Comparison of ENCODE assay signal across 20 mouse cellular contexts in genomic region chr2:102932667-102933066, GRCm38 (mm10). TPM values are rescaled to one million over a fixed set of nuclear protein-coding genes. Genes with fewer than 3 reads are reported as not detected.
DNase-seq lines count a peak whose midpoint lies in the region; ATAC-seq and TF ChIP-seq lines count a peak whose summit lies in the region.
"Had no signal": no experiment of that assay in that cellular context is flagged by ENCODE, and none has a peak within 500 bp of the region (broad histone marks: within the 10 kb centered on the region; RNA-seq: fewer than 3 reads in every experiment).

No protein-coding gene starts in this region.

- H3K36me3 ChIP-seq in limb, embryonic 14.5 days (ENCODE audit: control insufficient read depth, insufficient read depth, low read length), result no peaks in the 10 kb centered on the region
- H3K36me3 ChIP-seq in limb, embryonic 10.5 days, result no peaks in the 10 kb centered on the region
- no peaks in the 10 kb centered on the region for H3K36me3 ChIP-seq in forebrain, postnatal 0 days (ENCODE audit: insufficient read depth)
- no peaks in the 10 kb centered on the region for H3K36me3 ChIP-seq in midbrain, embryonic 16.5 days (ENCODE audit: control insufficient read depth, insufficient read depth, low read length)
- H3K36me3 ChIP-seq: embryonic facial prominence, embryonic 13.5 days; forebrain, embryonic 10.5 days; heart, embryonic 10.5 days; hindbrain, embryonic 13.5 days had no signal

- DNase-seq in heart, adult 11 months, result peak; percentile 18
- DNase-seq in heart, postnatal 25 days (ENCODE audit: low spot score), result no peak
- DNase-seq in limb, embryonic 14.5 days (ENCODE audit: low spot score), result peak; percentile 20
- no peak for DNase-seq in limb, embryonic 10.5 days (ENCODE audit: low spot score)
- peak; percentile 39 for DNase-seq in hindlimb bud, embryonic 11.5 days (ENCODE audit: extremely low spot score, low read depth, low spot score)
- DNase-seq in forebrain, postnatal 0 days, result no peak
- DNase-seq: adrenal gland, postnatal 10 days; cerebellum, adult 11 months; cerebellum, adult 8-10 months; cerebellum, postnatal 14 days; gastrocnemius, postnatal 14 days; heart, adult 18-20 months; heart, postnatal 10 days had no signal

- no peaks in the 10 kb centered on the region for H3K4me1 ChIP-seq in limb, embryonic 14.5 days (ENCODE audit: control insufficient read depth, insufficient read depth, low read length)
- H3K4me1 ChIP-seq in limb, embryonic 10.5 days, result 0 out of 2 replicates have a peak, but pooled peaks cover 3% of the 10 kb centered on the region
- no peaks in the 10 kb centered on the region for H3K4me1 ChIP-seq in forebrain, postnatal 0 days (ENCODE audit: insufficient read depth)
- no peaks in the 10 kb centered on the region for H3K4me1 ChIP-seq in midbrain, embryonic 16.5 days (ENCODE audit: control insufficient read depth, insufficient read depth, low read length)

- TF ChIP-seq POLR2A in limb, embryonic 14.5 days (IDR thresholded peaks at IDR 0.05; ENCODE audit: borderline replicate concordance, extremely low read depth, insufficient read depth, insufficient read length), result no peak

- 0% methylated on average over 1 of the region's 1 CpGs for WGBS in limb, embryonic 14.5 days
- 27% methylated on average over 1 of the region's 1 CpGs for WGBS in limb, embryonic 10.5 days
- 8% methylated on average over 1 of the region's 1 CpGs for WGBS in forebrain, postnatal 0 days
- 15% methylated on average over 1 of the region's 1 CpGs for WGBS in midbrain, embryonic 16.5 days

- no peak for ATAC-seq in limb, embryonic 14.5 days (ENCODE audit: low FRiP score, low read depth)
- ATAC-seq in forebrain, postnatal 0 days, result no peak
- ATAC-seq in midbrain, embryonic 16.5 days, result no peak
- ATAC-seq: forebrain, embryonic 14.5 days; hindbrain, postnatal 0 days had no signal

- TF ChIP-seq CTCF in forebrain, postnatal 0 days (IDR thresholded peaks at IDR 0.05; ENCODE audit: low read depth), result no peak

- H3K9ac ChIP-seq in limb, embryonic 14.5 days (ENCODE audit: low read depth, low read length, severe bottlenecking), result no peak overlapping the region
- no peak overlapping the region for H3K9ac ChIP-seq in forebrain, postnatal 0 days
- H3K9ac ChIP-seq in midbrain, embryonic 16.5 days (ENCODE audit: low read depth, low read length), result no peak overlapping the region
- H3K9ac ChIP-seq: embryonic facial prominence, embryonic 13.5 days; hindbrain, embryonic 13.5 days had no signal

- intact Hi-C loops in heart, postnatal 25 days (cut with DNase I), result no loop called here

- H3K27me3 ChIP-seq in limb, embryonic 14.5 days (ENCODE audit: control insufficient read depth, insufficient read depth, low read length), result no peaks in the 10 kb centered on the region
- H3K27me3 ChIP-seq in limb, embryonic 10.5 days (ENCODE audit: low read depth, poor library complexity, severe bottlenecking), result no peaks in the 10 kb centered on the region
- H3K27me3 ChIP-seq in forebrain, postnatal 0 days (ENCODE audit: insufficient read depth, low read length), result no peaks in the 10 kb centered on the region
- H3K27me3 ChIP-seq in midbrain, embryonic 16.5 days (ENCODE audit: control insufficient read depth, insufficient read depth, low read depth, low read length), result no peaks in the 10 kb centered on the region
- H3K27me3 ChIP-seq: embryonic facial prominence, embryonic 13.5 days; hindbrain, embryonic 13.5 days had no signal

- H3K4me2 ChIP-seq in limb, embryonic 14.5 days (replicated peaks; ENCODE audit: low read depth, low read length, severe bottlenecking), result no peak overlapping the region
- no peak overlapping the region for H3K4me2 ChIP-seq in forebrain, postnatal 0 days (ENCODE audit: low read depth)
- H3K4me2 ChIP-seq in midbrain, embryonic 16.5 days (ENCODE audit: low read length), result no peak overlapping the region
- H3K4me2 ChIP-seq: embryonic facial prominence, embryonic 13.5 days; hindbrain, embryonic 13.5 days had no signal

- H3K4me3 ChIP-seq in limb, embryonic 14.5 days (replicated peaks; ENCODE audit: low read length), result no peak overlapping the region
- H3K4me3 ChIP-seq in limb, embryonic 10.5 days, result no peak overlapping the region
- no peak overlapping the region for H3K4me3 ChIP-seq in forebrain, postnatal 0 days (ENCODE audit: low read depth, low read length)
- no peak overlapping the region for H3K4me3 ChIP-seq in midbrain, embryonic 16.5 days (ENCODE audit: low read depth, low read length)
- H3K4me3 ChIP-seq: embryonic facial prominence, embryonic 13.5 days; forebrain, embryonic 10.5 days; heart, embryonic 10.5 days; hindbrain, embryonic 13.5 days had no signal

- H3K27ac ChIP-seq in limb, embryonic 14.5 days (replicated peaks; ENCODE audit: low read depth, low read length), result no peak overlapping the region
- H3K27ac ChIP-seq in limb, embryonic 10.5 days, result no peak overlapping the region
- H3K27ac ChIP-seq in forebrain, postnatal 0 days (ENCODE audit: low read depth, low read length), result no peak overlapping the region
- no peak overlapping the region for H3K27ac ChIP-seq in midbrain, embryonic 16.5 days (ENCODE audit: low read length)
- H3K27ac ChIP-seq: embryonic facial prominence, embryonic 13.5 days; forebrain, embryonic 10.5 days; heart, embryonic 10.5 days; hindbrain, embryonic 13.5 days; hindbrain, postnatal 0 days had no signal

- H3K9me3 ChIP-seq in limb, embryonic 14.5 days (ENCODE audit: control insufficient read depth, low read length), result no peaks in the 10 kb centered on the region
- H3K9me3 ChIP-seq in limb, embryonic 10.5 days (replicated peaks), result no peaks in the 10 kb centered on the region
- H3K9me3 ChIP-seq in forebrain, postnatal 0 days (ENCODE audit: low read length), result no peaks in the 10 kb centered on the region
- no peaks in the 10 kb centered on the region for H3K9me3 ChIP-seq in midbrain, embryonic 16.5 days (replicated peaks; ENCODE audit: control insufficient read depth, low read length, poor library complexity, severe bottlenecking)
- H3K9me3 ChIP-seq: embryonic facial prominence, embryonic 13.5 days; forebrain, embryonic 10.5 days; heart, embryonic 10.5 days; hindbrain, embryonic 13.5 days had no signal

RNA-seq across cellular contexts. Expression of gene Cd44, which starts 31.2 kb away (rescaled TPM):
- 10 to 100 TPM in 1 of 2 experiments, 1 to 10 TPM in 1; 9.9 to 11.6 TPM for total RNA-seq in heart, postnatal 25 days (2021)
- polyA plus RNA-seq in limb, embryonic 14.5 days (2012; rRNA removed), result 29.3 and 32.1 TPM in 2 replicates
- polyA plus RNA-seq in limb, embryonic 14.5 days (2014; fragmentation: Nextera tagmentation; extraction: Ambion mirVana), result 39.5 and 46.3 TPM in 2 replicates
- polyA plus RNA-seq in limb, embryonic 10.5 days (2016; fragmentation: Nextera tagmentation; extraction: Ambion mirVana), result 3.2 and 3.4 TPM in 2 replicates
- total RNA-seq in forebrain, postnatal 0 days (2014; rRNA removed), result 4.5 and 7.8 TPM in 2 replicates
- 3.0 and 3.6 TPM in 2 replicates for polyA plus RNA-seq in forebrain, postnatal 0 days (2015; fragmentation: Nextera tagmentation; extraction: Ambion mirVana)
- 2.5 TPM in 2 replicates for polyA plus RNA-seq in midbrain, embryonic 16.5 days (2015; fragmentation: Nextera tagmentation; extraction: Ambion mirVana)

Comparison
In these comparisons a context has a peak if more than half of its experiments do, and no peak if none do; other contexts are left out.
1. DNase-seq: peak in heart, adult 11 months (single experiment), limb, embryonic 14.5 days (single experiment) and hindlimb bud, embryonic 11.5 days (single experiment); none in heart, postnatal 25 days (single experiment), limb, embryonic 10.5 days (single experiment) and forebrain, postnatal 0 days (single experiment).